Comparison of ENCODE assay signal across 8 mouse cellular contexts in the genomic region with DNA sequence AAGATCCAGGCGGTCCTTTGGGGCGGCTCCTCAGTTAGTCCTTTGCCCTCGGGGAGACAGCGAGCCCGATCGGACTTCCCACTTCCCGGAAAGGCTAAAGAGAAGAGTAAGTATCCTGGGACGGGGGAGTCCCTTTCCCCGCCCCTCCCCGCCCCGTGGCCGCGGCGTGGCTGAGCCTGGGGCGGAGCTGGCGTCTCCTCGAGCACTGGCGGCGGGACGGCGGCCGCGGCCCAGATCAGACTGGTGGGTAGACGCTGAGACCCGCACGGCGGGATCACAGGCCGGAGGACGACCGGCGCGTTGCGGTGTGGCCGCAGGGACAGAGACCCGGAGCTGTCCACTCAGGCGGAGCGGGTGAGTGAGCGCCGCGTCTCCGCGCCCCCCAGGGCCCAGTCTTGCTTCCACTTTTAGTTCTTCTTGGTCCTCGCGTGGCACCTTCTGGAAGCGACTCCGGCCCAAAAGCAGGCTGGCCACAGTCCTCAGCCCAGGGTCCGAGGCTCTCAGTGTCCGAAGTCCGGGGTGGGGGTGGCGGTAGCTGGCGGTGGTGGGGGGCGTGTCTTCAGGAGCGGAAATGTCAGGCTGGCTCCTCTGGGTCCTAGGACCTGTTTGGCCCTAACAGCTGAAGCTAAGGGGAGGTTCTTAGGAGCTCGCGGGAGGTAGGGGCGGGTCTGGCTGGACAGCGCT. TPM values are rescaled to one million over a fixed set of nuclear protein-coding genes. Genes with fewer than 3 reads are reported as not detected.
DNase-seq lines count a peak whose midpoint lies in the region; ATAC-seq lines count a peak whose summit lies in the region.

A gene (plus strand): TSS at position 205 of the 684 bp plus-strand sequence.

- peak within 1 kb of the TSS; percentile 81 for H3K9ac ChIP-seq in limb, embryonic 13.5 days
- H3K9ac ChIP-seq in midbrain, embryonic 14.5 days (replicated peaks; ENCODE audit: low read length) = peak within 1 kb of the TSS; percentile 69

- H3K9me3 ChIP-seq in limb, embryonic 13.5 days = no peaks in the 10 kb centered on the region
- H3K9me3 ChIP-seq in midbrain, embryonic 14.5 days (ENCODE audit: control insufficient read depth, low read length) = no peaks in the 10 kb centered on the region

- intact Hi-C loops in gastrocnemius, postnatal 14 days (cut with DNase I; ENCODE audit: low total_unique reads) = no loop called here

- under 1% methylated on average over 52 of the region's 57 CpGs for WGBS in limb, embryonic 13.5 days
- WGBS in midbrain, embryonic 14.5 days = under 1% methylated on average over 55 of the region's 57 CpGs

- H3K4me3 ChIP-seq in limb, embryonic 13.5 days = peak within 1 kb of the TSS; percentile 85
- peak within 1 kb of the TSS; percentile 80 for H3K4me3 ChIP-seq in midbrain, embryonic 14.5 days (replicated peaks; ENCODE audit: low read depth, low read length)

- ATAC-seq in limb, embryonic 13.5 days (ENCODE audit: low FRiP score, low read depth) = peak; percentile 90
- ATAC-seq in midbrain, embryonic 14.5 days (ENCODE audit: low FRiP score, low TSS enrichment) = peak; percentile 83

- DNase-seq in left cerebral cortex, adult 18-20 months (ENCODE audit: low spot score in 2 of 2) = peak; percentile 39 to 69
- no peak for DNase-seq in left cerebral cortex, adult 11 months (ENCODE audit: low spot score)
- peak; percentile 91 for DNase-seq in embryo, embryonic 10 days (ENCODE audit: low spot score)
- DNase-seq in gastrocnemius, postnatal 14 days = peak; percentile 83
- DNase-seq in induced T-regulatory cell, adult 2 months (ENCODE audit: low read depth) = peak; percentile 82
- peak; percentile 82 for DNase-seq in midbrain, embryonic 14.5 days
- DNase-seq in spleen, adult 12 weeks (ENCODE audit: low spot score) = peak; percentile 67

- peaks cover 18% of the 10 kb centered on the region for H3K4me1 ChIP-seq in limb, embryonic 13.5 days
- no peaks in the 10 kb centered on the region for H3K4me1 ChIP-seq in midbrain, embryonic 14.5 days (ENCODE audit: control insufficient read depth, insufficient read depth, low read length)

- peaks cover 24% of the 10 kb centered on the region for H3K36me3 ChIP-seq in limb, embryonic 13.5 days
- H3K36me3 ChIP-seq in midbrain, embryonic 14.5 days (ENCODE audit: control insufficient read depth, insufficient read depth, low read length) = no peaks in the 10 kb centered on the region

- peak within 1 kb of the TSS; percentile 77 for H3K4me2 ChIP-seq in limb, embryonic 13.5 days (replicated peaks)
- H3K4me2 ChIP-seq in midbrain, embryonic 14.5 days (ENCODE audit: low read length) = peak within 1 kb of the TSS; percentile 59

- 0 out of 2 replicates have a peak, but pooled peaks cover 7% of the 10 kb centered on the region for H3K27me3 ChIP-seq in limb, embryonic 13.5 days
- H3K27me3 ChIP-seq in midbrain, embryonic 14.5 days (ENCODE audit: control insufficient read depth, insufficient read depth, low read length) = no peaks in the 10 kb centered on the region

- H3K27ac ChIP-seq in limb, embryonic 13.5 days = peak within 1 kb of the TSS; percentile 63
- peak within 1 kb of the TSS; percentile 57; the same call in 1 of the 2 replicates for H3K27ac ChIP-seq in midbrain, embryonic 14.5 days (replicated peaks; ENCODE audit: low read depth, low read length)

RNA-seq across cellular contexts. Expression of the gene that starts here (rescaled TPM):
- total RNA-seq in left cerebral cortex, adult 18-20 months (2021) = 1 to 10 TPM; 4.0 to 6.7 TPM
- 1 to 10 TPM; 2.8 to 3.4 TPM for total RNA-seq in gastrocnemius, postnatal 14 days (2021)
- 12.6 and 14.4 TPM in 2 replicates for polyA plus RNA-seq in limb, embryonic 13.5 days (2015; fragmentation: Nextera tagmentation; extraction: Ambion mirVana)
- polyA plus RNA-seq in midbrain, embryonic 14.5 days (2014; fragmentation: Nextera tagmentation; extraction: Ambion mirVana) = 2.5 and 4.1 TPM in 2 replicates
